Mouse (Mus musculus) stomach, postnatal 0 days (tissue): ENCODE results near the gene Nfia. TPM values are rescaled to one million over a fixed set of nuclear protein-coding genes. Genes with fewer than 3 reads are reported as not detected.

Experiments
- ATAC-seq: fragments of 200-750 bp; cut with Nextera tagmentation; 2 replicates; pipeline ENCODE4 v1.8.0; 2017; ENCODE audit not compliant: low FRiP score, low TSS enrichment
- DNase-seq: peaks from one replicate; pipeline ENCODE4 v3.0.0-alpha.2; 2016; ENCODE audit warnings: low spot score
- H3K27ac ChIP-seq: fragments of 300-500 bp; sonication (generic); replicated peaks from 2 replicates; pipeline ENCODE4 v1.5.1; 2014; ENCODE audit warnings: mild to moderate bottlenecking, control low read depth
- H3K27me3 ChIP-seq: fragments of 300-500 bp; sonication (generic); 2 replicates; pipeline ENCODE4 v1.6.1; 2014; ENCODE audit warnings: low read length; ENCODE audit not compliant: control insufficient read depth, insufficient read depth
- H3K36me3 ChIP-seq: fragments of 300-500 bp; sonication (generic); 2 replicates; pipeline ENCODE4 v1.6.1; 2014; ENCODE audit warnings: low read length, mixed read lengths; ENCODE audit not compliant: control insufficient read depth, insufficient read depth
- H3K4me1 ChIP-seq: fragments of 300-500 bp; sonication (generic); replicated peaks from 2 replicates; pipeline ENCODE4 v1.6.1; 2014; ENCODE audit warnings: antibody characterized with exemption; ENCODE audit not compliant: control insufficient read depth, insufficient read depth
- H3K4me2 ChIP-seq: fragments of 300-500 bp; sonication (generic); replicated peaks from 2 replicates; pipeline ENCODE4 v1.6.1; 2014; ENCODE audit warnings: low read depth, mild to moderate bottlenecking, control low read depth, moderate library complexity
- H3K4me3 ChIP-seq: fragments of 300-500 bp; sonication (generic); 2 replicates; pipeline ENCODE4 v1.5.1; 2014; ENCODE audit warnings: low read depth, low read length, control low read depth
- H3K9ac ChIP-seq: fragments of 300-500 bp; sonication (generic); 2 replicates; pipeline ENCODE4 v1.6.1; 2014; ENCODE audit warnings: mild to moderate bottlenecking, low read length, control low read depth, mixed read lengths
- H3K9me3 ChIP-seq: fragments of 300-500 bp; sonication (generic); 2 replicates; pipeline ENCODE4 v1.6.1; 2016; ENCODE audit warnings: low read length; ENCODE audit not compliant: control insufficient read depth
- CTCF ChIP-seq: IDR thresholded peaks from 2 replicates; pipeline ENCODE4 v1.5.1; 2016; ENCODE audit warnings: antibody characterized with exemption, low read depth, mild to moderate bottlenecking, moderate library complexity
- EP300 ChIP-seq: optimal IDR thresholded peaks from 2 replicates; pipeline ENCODE3; 2016; ENCODE audit warnings: antibody characterized with exemption
- WGBS: fragments of 180-500 bp; shearing (Covaris S2); extraction: QIAGEN DNeasy Blood & Tissue Kit; methylation state at CpG from one replicate; pipeline ENCODE4 v1.1.7; 2014; 5-methylcytosine and 5-hydroxymethylcytosine counted together
- polyA plus RNA-seq: library from polyadenylated mRNA; unstranded; fragments of >200 nt; fragmentation: Nextera tagmentation; extraction: Ambion mirVana; gene quantifications from 2 replicates; pipeline ENCODE4 v1.2.1, GENCODE M21; 2015

The Nfia gene
- polyA plus RNA-seq, 1 experiment from 2014 or later, result 26.0 TPM

GRCm38 (mm10) chr4:98118761-98119675 lies 346.5 kb downstream of the Nfia start:
- no peak for DNase-seq
- Histone ChIP-seq H3K4me2 (no peak overlapping the region), H3K4me3 (no peak overlapping the region), H3K27me3 (no peaks in the 10 kb centered on the region), H3K4me1 (no peaks in the 10 kb centered on the region), H3K9me3 (no peaks in the 10 kb centered on the region), H3K36me3 (no peaks in the 10 kb centered on the region; the same call in 1 of the 2 replicates), H3K9ac (no peak overlapping the region), H3K27ac (no peak overlapping the region)
- 73% methylated on average over 10 of the region's 10 CpGs for WGBS
- TF ChIP-seq EP300, result no peak
- no peak for TF ChIP-seq CTCF
- no peak for ATAC-seq

GRCm38 (mm10) chr4:98119949-98120531 lies 347.5 kb downstream of the Nfia start:
- no peak for DNase-seq
- Histone ChIP-seq H3K9me3 (no peaks in the 10 kb centered on the region), H3K9ac (no peak overlapping the region), H3K27me3 (no peaks in the 10 kb centered on the region), H3K36me3 (no peaks in the 10 kb centered on the region; the same call in 1 of the 2 replicates), H3K4me2 (no peak overlapping the region), H3K4me3 (no peak overlapping the region), H3K27ac (no peak overlapping the region), H3K4me1 (no peaks in the 10 kb centered on the region)
- no peak for ATAC-seq
- TF ChIP-seq EP300, result no peak
- TF ChIP-seq CTCF, result no peak
- WGBS, result 69% methylated on average over 3 of the region's 3 CpGs

GRCm38 (mm10) chr4:98120706-98121340 lies 348.3 kb downstream of the Nfia start:
- no peak for DNase-seq

GRCm38 (mm10) chr4:98126003-98126677 lies 353.6 kb downstream of the Nfia start:
- 46% methylated on average over 11 of the region's 11 CpGs for WGBS

More at GRCm38 (mm10) chr4:98120706-98121340, 348.3 kb downstream of the Nfia start:
- H3K4me2 ChIP-seq, result no peak overlapping the region
- TF ChIP-seq EP300 (no peak), CTCF (no peak)
- H3K27me3 ChIP-seq, result no peaks in the 10 kb centered on the region
- no peak for ATAC-seq
- no peak overlapping the region for H3K4me3 ChIP-seq
- no peaks in the 10 kb centered on the region for H3K36me3 ChIP-seq
- H3K27ac ChIP-seq, result no peak overlapping the region
- WGBS, result 70% methylated on average over 6 of the region's 6 CpGs
- no peaks in the 10 kb centered on the region for H3K9me3 ChIP-seq
- H3K4me1 ChIP-seq, result no peaks in the 10 kb centered on the region
- no peak overlapping the region for H3K9ac ChIP-seq

GRCm38 (mm10) chr4:98130798-98131197 lies 358.3 kb downstream of the Nfia start:
- Histone ChIP-seq H3K9me3 (no peaks in the 10 kb centered on the region), H3K4me3 (no peak overlapping the region), H3K9ac (no peak overlapping the region), H3K36me3 (no peaks in the 10 kb centered on the region), H3K27ac (no peak overlapping the region), H3K4me2 (no peak overlapping the region), H3K4me1 (no peaks in the 10 kb centered on the region), H3K27me3 (no peaks in the 10 kb centered on the region)
- TF ChIP-seq CTCF, result no peak
- no peak for TF ChIP-seq EP300
- WGBS, result 40% methylated on average over 2 of the region's 2 CpGs
- peak; percentile 51; the same call in 1 of the 2 replicates for ATAC-seq
- peak; percentile 26 for DNase-seq

More at GRCm38 (mm10) chr4:98126003-98126677, 353.6 kb downstream of the Nfia start:
- Histone ChIP-seq H3K4me1 (no peaks in the 10 kb centered on the region), H3K9ac (no peak overlapping the region), H3K4me3 (no peak overlapping the region), H3K9me3 (no peaks in the 10 kb centered on the region), H3K36me3 (no peaks in the 10 kb centered on the region), H3K27me3 (no peaks in the 10 kb centered on the region), H3K27ac (no peak overlapping the region), H3K4me2 (no peak overlapping the region)
- TF ChIP-seq EP300 (no peak), CTCF (no peak)
- ATAC-seq (no peak), DNase-seq (no peak)
